Mouse (Mus musculus) bone marrow, adult 2 months (tissue): ENCODE results near the gene Asb16.

Experiments
- CTCF ChIP-seq: fragments of 200-500 bp; IDR thresholded peaks from 2 replicates; pipeline ENCODE4 v1.5.1; 2011; ENCODE audit warnings: low read length, control low read depth; ENCODE audit not compliant: control insufficient read depth, insufficient read depth
- POLR2A ChIP-seq: fragments of 200-500 bp; IDR thresholded peaks from 2 replicates; pipeline ENCODE4 v1.6.1; 2011; ENCODE audit warnings: low read depth, mild to moderate bottlenecking, control low read depth, low read length, borderline replicate concordance; ENCODE audit not compliant: control insufficient read depth

GRCm38 (mm10) chr11:102221954-102222351 is 46.6 kb upstream of the Asb16 start:
- TF ChIP-seq CTCF (no peak), POLR2A (no peak)
